Mouse (Mus musculus) limb, embryonic 15.5 days (tissue): ENCODE measurements around the gene Ttc16. TPM values are rescaled to one million over a fixed set of nuclear protein-coding genes. Genes with fewer than 3 reads are reported as not detected.
A peak's percentile ranks its signal among the peaks of the same experiment; 100 is the strongest.

ENCODE experiments used
- ATAC-seq: fragments of 200-750 bp; cut with Nextera tagmentation; 2 replicates; pipeline ENCODE4 v1.8.0; 2017; ENCODE audit warnings: low read depth, moderate TSS enrichment; ENCODE audit not compliant: insufficient number of reproducible peaks, low FRiP score, low TSS enrichment
- H3K27ac ChIP-seq: fragments of 300-500 bp; sonication (generic); 2 replicates; pipeline ENCODE4 v1.5.1; 2015; ENCODE audit warnings: moderate library complexity, mild to moderate bottlenecking, inconsistent platforms
- H3K27me3 ChIP-seq: fragments of 300-500 bp; sonication (generic); 2 replicates; pipeline ENCODE4 v1.6.1; 2015; ENCODE audit warnings: inconsistent platforms
- H3K36me3 ChIP-seq: fragments of 300-500 bp; sonication (generic); 2 replicates; pipeline ENCODE4 v1.6.1; 2015; ENCODE audit warnings: inconsistent platforms
- H3K4me1 ChIP-seq: fragments of 300-500 bp; sonication (generic); 2 replicates; pipeline ENCODE4 v1.6.1; 2015; ENCODE audit warnings: inconsistent platforms
- H3K4me2 ChIP-seq: fragments of 300-500 bp; sonication (generic); 2 replicates; pipeline ENCODE4 v1.6.1; 2015; ENCODE audit warnings: mild to moderate bottlenecking, inconsistent platforms
- H3K4me3 ChIP-seq: fragments of 300-500 bp; sonication (generic); 2 replicates; pipeline ENCODE4 v1.5.1; 2015; ENCODE audit warnings: mild to moderate bottlenecking, inconsistent platforms
- H3K9ac ChIP-seq: fragments of 300-500 bp; sonication (generic); 2 replicates; pipeline ENCODE4 v1.6.1; 2015; ENCODE audit warnings: inconsistent platforms
- H3K9me3 ChIP-seq: fragments of 300-500 bp; sonication (generic); 2 replicates; pipeline ENCODE4 v1.6.1; 2016; ENCODE audit warnings: inconsistent platforms
- WGBS: fragments of 180-500 bp; shearing (Covaris S2); methylation state at CpG from one replicate; pipeline ENCODE4 v1.1.7; 2015; 5-methylcytosine and 5-hydroxymethylcytosine counted together
- polyA plus RNA-seq: library from polyadenylated mRNA; unstranded; fragments of >200 nt; fragmentation: Nextera tagmentation; extraction: Ambion mirVana; gene quantifications from 2 replicates; pipeline ENCODE4 v1.2.1, GENCODE M21; 2015

Gene Ttc16
- polyA plus RNA-seq = 0.12 and 0.13 TPM in 2 replicates

DNA sequence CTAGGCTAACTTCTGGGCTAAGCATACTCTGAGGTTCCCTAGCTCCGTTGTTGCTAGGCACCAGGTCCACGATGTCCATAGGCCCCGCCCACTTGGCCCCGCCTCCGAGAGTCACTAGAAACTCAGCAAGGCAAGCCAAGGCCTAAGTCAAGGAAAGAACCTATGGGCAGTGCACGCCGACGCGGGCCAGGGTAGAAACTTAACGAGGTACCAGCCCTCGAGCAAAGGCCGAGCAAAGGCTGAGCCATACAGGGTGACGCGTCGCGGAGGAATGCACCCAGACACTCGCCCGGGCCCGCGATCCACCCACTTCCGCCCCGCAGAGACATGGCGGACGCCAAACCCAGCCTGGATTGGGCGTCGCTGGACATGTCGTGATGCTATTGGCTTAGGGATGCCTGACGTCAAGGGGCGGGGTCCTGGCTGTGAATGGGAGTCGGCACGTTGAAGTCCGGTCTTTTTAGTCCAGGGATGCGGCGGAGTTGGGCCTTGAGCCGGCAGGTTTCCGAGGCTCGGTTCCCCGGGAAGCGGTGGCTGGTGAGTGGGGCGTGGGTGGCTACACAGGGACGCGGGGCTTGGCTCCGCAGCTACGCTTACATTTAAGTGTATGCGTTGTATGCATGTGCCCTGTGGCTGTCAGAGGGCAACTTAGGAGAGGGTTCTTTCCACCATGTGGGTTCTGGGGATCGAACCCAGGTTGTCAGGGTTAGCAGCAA lies at the start of gene Ttc16, which contains the start of gene Ptrh1:
Gene Ttc16, minus strand, starts transcription at position 275 of the 716 bp plus-strand sequence.
Gene Ptrh1, plus strand, starts transcription at position 428 of the 716 bp plus-strand sequence.
- peak within 1 kb of the TSS; percentile 90 for H3K4me2 ChIP-seq
- H3K9ac ChIP-seq = peak within 1 kb of the TSS; percentile 48
- peaks cover 20% of the 10 kb centered on the region for H3K4me1 ChIP-seq
- peak within 1 kb of the TSS; percentile 72 for H3K4me3 ChIP-seq
- H3K36me3 ChIP-seq = no peaks in the 10 kb centered on the region
- ATAC-seq = peak; percentile 95
- no peaks in the 10 kb centered on the region for H3K27me3 ChIP-seq
- H3K9me3 ChIP-seq = no peaks in the 10 kb centered on the region
- under 1% methylated on average over 46 of the region's 46 CpGs for WGBS
- peak within 1 kb of the TSS; percentile 85 for H3K27ac ChIP-seq

DNA sequence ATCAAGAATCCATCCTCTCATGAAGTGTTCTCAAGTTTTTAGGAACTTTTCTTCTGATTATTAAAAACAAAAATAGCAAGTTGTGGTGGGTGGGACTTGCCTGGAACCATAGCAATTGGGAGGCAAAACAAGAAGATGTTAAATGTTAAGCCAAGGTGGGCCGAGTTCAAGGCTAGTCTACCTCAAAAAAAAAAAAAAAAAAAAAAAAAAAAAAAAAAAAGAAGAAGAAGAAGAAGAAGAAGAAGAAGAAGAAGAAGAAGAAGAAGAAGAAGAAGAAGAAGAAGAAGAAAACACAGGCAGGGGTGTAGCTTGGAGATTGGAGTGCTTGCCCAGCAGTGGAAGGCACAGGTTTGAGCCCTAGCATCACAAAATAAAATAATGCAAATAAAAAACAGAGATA lies 49.3 kb upstream of the Ttc16 start:
- Histone ChIP-seq H3K36me3 (no peaks in the 10 kb centered on the region), H3K9ac (no peak overlapping the region), H3K27me3 (no peaks in the 10 kb centered on the region), H3K27ac (no peak overlapping the region), H3K4me2 (no peak overlapping the region), H3K9me3 (no peaks in the 10 kb centered on the region), H3K4me1 (no peaks in the 10 kb centered on the region), H3K4me3 (no peak overlapping the region)
- 76% methylated on average over 1 of the region's 1 CpGs for WGBS
- ATAC-seq = no peak

DNA sequence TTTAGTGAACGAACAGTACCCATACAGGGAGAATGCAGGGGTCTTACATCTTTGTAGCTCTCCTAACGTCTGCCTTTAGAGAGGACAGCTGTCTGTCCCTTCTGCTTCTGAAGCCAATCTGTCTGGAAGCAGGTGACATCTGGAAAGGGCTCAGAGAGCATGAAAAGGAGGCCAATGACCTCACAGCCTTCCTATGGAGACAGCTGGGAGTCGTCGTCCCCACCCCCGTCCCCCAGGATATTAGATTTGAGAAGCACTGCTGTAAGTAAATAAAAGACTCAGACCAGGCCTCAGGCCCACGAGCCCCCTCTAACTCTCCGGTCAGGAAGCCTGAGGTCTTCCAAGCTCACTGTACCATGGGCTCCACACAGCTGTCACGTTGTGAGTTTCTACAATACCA lies 48.7 kb upstream of the Ttc16 start:
- no peak overlapping the region for H3K4me2 ChIP-seq
- ATAC-seq = no peak
- H3K4me3 ChIP-seq = no peak overlapping the region
- H3K36me3 ChIP-seq = no peaks in the 10 kb centered on the region
- no peaks in the 10 kb centered on the region for H3K27me3 ChIP-seq
- no peak overlapping the region for H3K27ac ChIP-seq
- H3K9ac ChIP-seq = no peak overlapping the region
- H3K9me3 ChIP-seq = no peaks in the 10 kb centered on the region
- H3K4me1 ChIP-seq = no peaks in the 10 kb centered on the region
- WGBS = 60% methylated on average over 8 of the region's 8 CpGs

DNA sequence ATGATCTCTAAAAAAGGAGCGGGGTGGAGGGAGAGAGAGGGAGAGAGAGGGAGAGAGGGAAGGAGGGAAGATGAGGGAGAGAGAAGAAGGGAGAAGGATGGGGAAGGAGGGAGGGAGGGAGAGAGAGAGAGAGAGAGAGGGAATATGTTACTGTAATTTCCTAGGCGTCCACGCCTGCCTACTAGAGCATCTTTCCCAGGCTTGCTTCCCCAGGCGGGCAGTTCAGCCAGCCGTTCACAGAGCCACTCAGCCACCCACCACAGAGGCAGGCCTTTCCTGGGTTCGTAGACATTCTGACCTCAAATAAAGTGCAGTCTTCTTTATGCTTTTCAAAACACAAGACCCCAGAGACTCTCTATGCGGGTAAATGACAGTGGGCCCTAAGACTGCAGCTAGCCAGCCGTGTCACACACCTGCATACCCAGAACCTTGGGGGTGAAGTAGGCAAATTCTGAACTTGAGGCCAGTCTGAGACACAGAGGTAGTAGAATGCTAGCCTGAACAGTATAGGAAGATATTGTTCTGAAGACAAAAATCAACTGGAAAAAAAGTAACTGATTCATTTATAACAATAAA lies 48.2 kb upstream of the Ttc16 start:
- 69% methylated on average over 8 of the region's 8 CpGs for WGBS
- no peaks in the 10 kb centered on the region for H3K27me3 ChIP-seq
- H3K4me3 ChIP-seq = no peak overlapping the region
- no peak overlapping the region for H3K4me2 ChIP-seq
- ATAC-seq = no peak
- H3K27ac ChIP-seq = no peak overlapping the region
- H3K9me3 ChIP-seq = no peaks in the 10 kb centered on the region
- H3K36me3 ChIP-seq = no peaks in the 10 kb centered on the region
- no peaks in the 10 kb centered on the region for H3K4me1 ChIP-seq
- H3K9ac ChIP-seq = no peak overlapping the region

DNA sequence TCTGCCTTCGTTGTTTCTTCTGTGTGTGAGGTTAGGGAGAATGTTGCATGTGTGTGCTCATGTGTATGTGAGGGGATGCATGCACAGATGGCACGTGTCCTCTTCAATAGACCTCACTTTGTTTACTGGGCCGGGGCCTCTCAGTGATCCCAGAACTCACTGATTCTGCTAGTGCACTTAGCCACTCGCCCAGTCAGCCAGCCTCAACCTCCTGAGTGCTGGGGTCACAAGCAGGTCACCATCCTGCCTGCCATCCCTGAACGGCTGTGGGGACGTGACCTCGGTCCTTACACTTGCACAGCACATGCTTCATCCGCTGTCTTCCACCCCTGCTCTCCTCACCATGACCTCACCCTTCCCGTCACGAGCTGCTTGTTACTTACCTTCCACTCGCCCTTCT lies 47.7 kb upstream of the Ttc16 start:
- no peaks in the 10 kb centered on the region for H3K36me3 ChIP-seq
- H3K27ac ChIP-seq = no peak overlapping the region
- ATAC-seq = no peak
- 51% methylated on average over 11 of the region's 11 CpGs for WGBS
- no peak overlapping the region for H3K4me2 ChIP-seq
- no peaks in the 10 kb centered on the region for H3K27me3 ChIP-seq
- H3K4me3 ChIP-seq = no peak overlapping the region
- no peaks in the 10 kb centered on the region for H3K4me1 ChIP-seq
- H3K9me3 ChIP-seq = no peaks in the 10 kb centered on the region
- no peak overlapping the region for H3K9ac ChIP-seq

DNA sequence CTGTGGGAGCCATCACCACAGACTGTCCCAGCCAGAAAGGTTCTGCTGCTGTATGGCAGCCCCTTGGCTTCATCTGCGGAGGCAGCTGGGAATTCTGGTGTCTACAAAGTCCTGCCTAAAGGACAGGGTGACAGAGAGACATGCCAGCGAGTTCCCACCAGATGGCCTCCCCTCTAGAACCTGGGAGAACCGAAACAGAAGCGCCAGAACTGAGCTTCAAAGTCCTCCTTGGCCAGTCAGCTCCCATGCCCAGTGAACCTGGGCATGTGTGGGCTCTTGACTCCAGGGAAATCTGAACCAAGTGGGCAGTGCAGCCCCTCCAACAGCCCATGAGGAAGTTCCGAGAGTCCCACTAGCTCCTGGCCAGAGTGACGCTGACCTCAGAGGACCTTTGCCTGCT lies 47.2 kb upstream of the Ttc16 start:
- Histone ChIP-seq H3K4me1 (peaks cover 4% of the 10 kb centered on the region; the same call in 1 of the 2 replicates), H3K27ac (no peak overlapping the region), H3K9ac (no peak overlapping the region), H3K4me2 (no peak overlapping the region), H3K9me3 (no peaks in the 10 kb centered on the region), H3K4me3 (no peak overlapping the region), H3K36me3 (no peaks in the 10 kb centered on the region), H3K27me3 (no peaks in the 10 kb centered on the region)
- ATAC-seq = no peak
- 82% methylated on average over 6 of the region's 6 CpGs for WGBS

DNA sequence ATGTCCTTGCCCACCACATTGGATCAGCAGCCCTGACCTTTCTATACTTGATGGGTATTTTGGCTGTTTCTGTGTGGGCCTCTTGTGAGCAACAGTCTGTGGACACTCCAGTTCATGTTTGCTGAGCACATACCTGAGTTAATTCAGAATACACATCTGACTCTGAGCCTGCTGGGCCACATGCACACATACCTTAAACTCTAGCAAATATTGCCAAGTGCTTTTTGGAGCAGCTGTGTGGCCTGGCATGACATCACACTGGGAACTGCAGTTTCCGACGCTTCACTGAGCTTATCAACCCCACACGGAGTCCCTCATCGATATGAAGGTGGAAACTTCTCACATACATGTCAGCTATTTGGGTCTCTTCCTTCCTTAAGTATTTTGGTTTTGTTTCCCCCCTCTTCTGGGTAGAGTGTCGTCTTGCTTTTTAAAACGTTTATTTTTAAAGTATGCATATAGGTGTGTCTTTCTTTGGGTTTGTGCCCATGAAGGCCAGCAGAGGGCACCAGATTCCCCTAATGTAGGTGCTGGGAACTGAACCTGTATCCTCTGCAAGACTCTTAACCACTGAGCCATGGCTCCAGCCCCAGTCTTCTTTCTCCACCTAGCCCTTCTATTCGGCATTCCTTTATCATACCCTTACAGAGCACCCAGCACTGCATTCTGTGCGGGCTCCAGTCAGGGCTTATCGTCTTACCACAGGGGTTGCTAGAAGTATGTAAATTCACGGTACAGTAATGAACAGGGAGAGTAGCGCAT lies 45.8 kb upstream of the Ttc16 start:
- no peak for ATAC-seq
- 71% methylated on average over 11 of the region's 11 CpGs for WGBS

DNA sequence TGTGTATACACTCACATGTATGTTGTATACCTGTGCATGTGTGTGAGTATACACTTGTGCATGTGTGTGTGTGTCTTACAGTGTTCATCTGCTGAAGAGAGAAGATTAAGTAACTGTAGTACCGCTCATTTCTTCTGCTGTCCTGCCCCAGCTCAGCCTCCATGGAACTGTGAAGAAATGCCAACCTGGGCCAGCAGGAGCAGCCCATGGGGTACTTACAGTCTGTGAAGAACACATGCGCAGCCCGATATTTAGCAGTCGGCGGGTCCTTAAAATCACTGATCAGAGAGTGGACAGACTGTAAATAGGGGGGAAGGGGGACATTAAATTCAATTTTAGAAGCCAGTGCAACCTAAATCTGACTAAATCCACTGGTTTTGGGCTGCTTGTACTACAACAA lies 42.8 kb upstream of the Ttc16 start:
- peaks cover 11% of the 10 kb centered on the region for H3K4me1 ChIP-seq
- no peak for ATAC-seq

More for the DNA sequence above, 45.8 kb upstream of the Ttc16 start:
- H3K4me1 ChIP-seq = peaks cover 11% of the 10 kb centered on the region
- no peak overlapping the region for H3K4me2 ChIP-seq
- H3K27ac ChIP-seq = no peak overlapping the region
- no peaks in the 10 kb centered on the region for H3K36me3 ChIP-seq
- H3K4me3 ChIP-seq = no peak overlapping the region
- no peaks in the 10 kb centered on the region for H3K27me3 ChIP-seq
- H3K9me3 ChIP-seq = no peaks in the 10 kb centered on the region
- no peak overlapping the region for H3K9ac ChIP-seq

DNA sequence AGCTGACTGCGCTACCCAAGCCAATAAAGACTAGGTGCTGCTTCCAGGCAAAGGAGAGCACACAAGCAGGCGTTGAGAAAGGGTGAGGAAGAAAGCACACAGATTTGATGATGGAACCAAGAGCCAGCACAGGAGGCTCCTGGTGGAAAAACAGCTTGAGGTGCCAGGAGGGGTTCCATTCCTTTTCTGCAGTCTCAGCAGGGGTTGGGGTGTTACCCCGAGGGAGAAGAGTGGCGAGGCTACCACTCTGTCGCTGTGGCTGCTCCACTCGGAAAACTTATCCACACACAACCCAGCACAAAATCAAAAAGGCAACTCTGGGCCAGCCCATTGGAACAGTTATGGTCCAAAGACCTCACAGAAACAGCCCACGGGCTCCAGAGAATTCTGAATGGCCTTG lies 42.2 kb upstream of the Ttc16 start:
- H3K9me3 ChIP-seq = no peaks in the 10 kb centered on the region
- peaks cover 16% of the 10 kb centered on the region; the same call in 1 of the 2 replicates for H3K36me3 ChIP-seq
- WGBS = 44% methylated on average over 7 of the region's 7 CpGs
- H3K27ac ChIP-seq = peak overlapping the region; percentile 27
- H3K9ac ChIP-seq = no peak overlapping the region
- H3K4me2 ChIP-seq = no peak overlapping the region
- H3K4me1 ChIP-seq = peaks cover 11% of the 10 kb centered on the region
- ATAC-seq = no peak; the same call in 1 of the 2 replicates
- H3K27me3 ChIP-seq = no peaks in the 10 kb centered on the region
- no peak overlapping the region for H3K4me3 ChIP-seq

More for the DNA sequence above, 42.8 kb upstream of the Ttc16 start:
- Histone ChIP-seq H3K4me3 (no peak overlapping the region), H3K4me2 (no peak overlapping the region), H3K36me3 (peaks cover 11% of the 10 kb centered on the region; the same call in 1 of the 2 replicates), H3K9me3 (no peaks in the 10 kb centered on the region), H3K27ac (no peak overlapping the region), H3K27me3 (no peaks in the 10 kb centered on the region), H3K9ac (no peak overlapping the region)
- WGBS = 91% methylated on average over 5 of the region's 5 CpGs

DNA sequence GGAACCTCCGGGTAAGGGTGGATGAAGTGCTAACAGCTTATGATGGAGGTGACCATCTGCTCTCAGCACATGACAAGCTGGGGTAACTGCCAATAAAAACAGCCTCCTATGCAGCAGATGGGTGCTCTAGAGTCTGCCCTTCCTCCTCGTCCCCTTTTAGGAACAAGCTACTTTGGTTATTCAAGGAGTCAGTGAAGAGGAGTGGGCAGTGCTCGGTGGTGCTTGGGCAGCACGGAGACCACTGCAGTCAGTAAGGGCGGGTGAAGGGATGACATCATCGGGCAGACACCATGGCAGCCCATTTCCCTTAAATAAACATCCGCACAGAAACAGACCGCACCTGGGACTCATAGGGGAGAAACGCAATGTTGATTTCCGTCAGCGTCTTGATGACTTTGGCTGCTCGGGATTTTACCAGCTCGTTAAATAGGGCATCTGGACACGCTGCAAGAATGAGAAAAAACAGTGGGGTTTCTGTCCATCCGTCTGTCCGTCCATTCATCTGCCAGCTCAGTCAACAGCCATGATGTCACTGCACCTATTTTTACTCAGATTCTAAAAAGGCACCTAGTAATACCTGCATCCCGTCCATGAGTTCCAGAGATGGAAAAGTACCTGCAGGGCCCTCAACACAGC lies 41.6 kb upstream of the Ttc16 start:
- 26% methylated on average over 17 of the region's 17 CpGs for WGBS
- Histone ChIP-seq H3K9me3 (no peaks in the 10 kb centered on the region), H3K4me1 (peaks cover 11% of the 10 kb centered on the region), H3K4me2 (0 out of 2 replicates have a peak overlapping the region, but pooled peaks have one; percentile 14), H3K4me3 (no peak overlapping the region), H3K36me3 (peaks cover 19% of the 10 kb centered on the region), H3K27ac (peak overlapping the region; percentile 33), H3K9ac (no peak overlapping the region), H3K27me3 (no peaks in the 10 kb centered on the region)
- ATAC-seq = peak; percentile 72

DNA sequence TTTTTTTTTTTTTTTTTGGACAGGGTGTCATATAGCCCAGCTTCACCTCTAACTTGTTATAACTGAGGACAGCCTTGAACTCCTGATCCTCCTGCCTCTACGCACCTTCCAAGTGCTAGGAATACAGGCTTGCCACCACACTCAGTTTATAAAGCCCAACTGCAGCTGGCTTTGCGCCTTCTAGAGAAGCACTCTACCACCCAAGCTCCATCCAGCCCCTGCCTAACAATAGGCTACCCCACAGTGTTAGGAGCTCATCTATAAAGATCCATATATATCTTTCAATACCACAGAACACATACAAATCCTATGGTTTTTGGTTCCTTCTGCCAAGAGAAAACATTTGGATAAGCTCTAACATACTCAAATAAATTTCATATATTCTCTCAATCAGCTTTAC lies 41.1 kb upstream of the Ttc16 start:
- Histone ChIP-seq H3K9me3 (no peaks in the 10 kb centered on the region), H3K4me2 (no peak overlapping the region), H3K36me3 (peaks cover 24% of the 10 kb centered on the region), H3K4me1 (peaks cover 11% of the 10 kb centered on the region), H3K4me3 (no peak overlapping the region), H3K27me3 (no peaks in the 10 kb centered on the region), H3K9ac (no peak overlapping the region), H3K27ac (no peak overlapping the region)
- WGBS = 85% methylated on average over 2 of the region's 2 CpGs
- no peak for ATAC-seq
